Mouse (Mus musculus): Measurements from ENCODE around the gene Csnk1e.
A peak's percentile ranks its signal among the peaks of the same experiment; 100 is the strongest.

Gene Csnk1e

DNA sequence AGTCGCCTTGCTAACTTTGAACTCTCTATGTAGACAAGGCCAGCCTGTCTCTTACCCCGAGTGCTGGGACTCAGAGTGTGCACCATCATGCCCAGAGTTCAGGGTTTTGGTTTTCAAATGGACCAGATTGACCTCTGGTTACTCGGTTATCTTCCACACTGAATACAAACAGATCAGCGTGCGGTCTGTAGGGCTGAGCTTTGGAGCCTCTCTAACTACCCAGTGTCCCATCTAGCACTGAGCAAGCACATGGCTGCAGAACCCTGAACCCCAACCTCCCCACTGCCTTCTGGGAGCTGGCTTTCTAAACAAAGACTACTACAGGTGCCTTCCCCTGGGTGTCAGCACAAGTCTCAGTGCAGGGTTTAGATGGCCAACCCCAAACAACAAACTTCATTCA, 62.8 kb downstream of the Csnk1e start:
- no peak for DNase-seq

DNA sequence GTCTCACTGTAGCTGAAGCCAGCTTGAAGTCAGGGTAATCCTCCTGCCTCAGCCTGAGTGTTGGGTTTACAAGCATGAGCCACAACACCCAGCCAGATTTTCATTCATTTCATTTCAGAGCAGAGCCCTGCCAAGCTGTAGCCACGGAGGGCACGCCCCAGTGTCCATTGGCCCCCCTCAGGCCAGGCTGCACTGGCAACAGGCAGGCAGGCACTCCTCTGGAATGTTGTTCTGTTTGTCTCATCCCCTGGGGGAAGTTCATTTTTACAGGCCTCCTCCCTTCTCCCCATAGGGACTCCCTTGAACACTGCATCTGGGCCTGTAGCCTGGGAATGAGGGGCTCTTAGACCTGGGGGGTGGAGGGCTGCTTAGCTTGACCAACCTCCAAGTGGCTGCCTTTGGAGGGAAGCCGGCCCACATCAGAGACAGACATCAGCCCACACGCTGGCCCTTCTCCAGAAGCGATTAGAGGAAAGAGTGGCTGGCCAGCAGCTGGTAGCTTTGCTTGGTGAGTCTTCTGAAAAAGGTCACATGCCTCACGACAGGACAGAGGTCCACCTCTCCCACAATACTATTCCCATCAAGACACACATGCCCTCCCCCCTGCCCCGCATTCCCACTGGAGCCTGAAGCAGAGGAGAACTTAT, 63.8 kb downstream of the Csnk1e start:
- DNase-seq = peak; percentile 95

GRCm38 (mm10) chr15:79390434-79390833, 64.9 kb downstream of the Csnk1e start:
- peak; percentile 72 for DNase-seq

GRCm38 (mm10) chr15:79388171-79388570, 67.2 kb downstream of the Csnk1e start:
- DNase-seq = no peak

- DNase-seq = no peak
These were observed 67.8 kb downstream of the Csnk1e start for GRCm38 (mm10) chr15:79387611-79388010.

DNA sequence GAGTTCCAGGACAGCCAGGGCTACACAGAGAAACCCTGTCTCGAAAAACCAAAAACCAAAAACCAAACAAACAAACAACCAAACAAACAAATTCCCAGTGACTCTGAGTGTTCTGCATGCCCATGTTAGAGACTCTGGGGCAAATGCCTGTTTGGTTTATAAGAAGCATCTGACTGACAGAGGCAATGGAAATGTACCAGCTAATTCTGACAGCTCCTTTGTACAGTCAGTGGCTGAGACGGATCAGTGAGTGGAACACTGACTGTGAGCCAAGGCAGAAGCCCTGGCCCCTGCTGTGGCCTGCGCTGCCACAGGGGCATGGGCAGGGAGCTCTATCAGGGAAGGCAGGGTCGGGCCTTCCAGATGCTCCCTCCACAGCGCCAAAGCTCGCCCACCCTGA, 68.3 kb downstream of the Csnk1e start:
- no peak for DNase-seq

- peak; percentile 1 for DNase-seq
These were observed 73.7 kb downstream of the Csnk1e start for GRCm38 (mm10) chr15:79381644-79382043.

- DNase-seq = peak; percentile 89
These were observed 74.6 kb downstream of the Csnk1e start for GRCm38 (mm10) chr15:79380468-79381444.

DNA sequence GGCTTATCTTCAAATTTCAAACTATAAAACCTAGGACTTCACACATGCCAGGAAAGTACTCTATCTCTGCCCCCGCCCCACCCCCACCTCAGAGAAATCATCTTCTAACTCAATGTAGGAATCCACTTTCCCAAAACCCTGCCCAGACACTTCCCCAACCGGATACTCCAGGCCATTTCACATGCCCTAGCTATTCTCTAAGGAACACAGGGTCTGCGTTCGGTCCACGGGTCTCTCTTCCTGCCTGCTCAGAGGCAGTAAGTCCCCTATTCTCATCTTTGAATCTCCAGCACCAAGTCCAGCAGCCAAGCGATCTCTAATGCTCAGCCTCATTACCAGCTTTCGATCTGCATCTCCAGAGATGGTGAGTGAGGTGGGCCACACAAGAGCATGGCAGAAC, 75.7 kb downstream of the Csnk1e start:
- DNase-seq = peak; percentile 5

DNA sequence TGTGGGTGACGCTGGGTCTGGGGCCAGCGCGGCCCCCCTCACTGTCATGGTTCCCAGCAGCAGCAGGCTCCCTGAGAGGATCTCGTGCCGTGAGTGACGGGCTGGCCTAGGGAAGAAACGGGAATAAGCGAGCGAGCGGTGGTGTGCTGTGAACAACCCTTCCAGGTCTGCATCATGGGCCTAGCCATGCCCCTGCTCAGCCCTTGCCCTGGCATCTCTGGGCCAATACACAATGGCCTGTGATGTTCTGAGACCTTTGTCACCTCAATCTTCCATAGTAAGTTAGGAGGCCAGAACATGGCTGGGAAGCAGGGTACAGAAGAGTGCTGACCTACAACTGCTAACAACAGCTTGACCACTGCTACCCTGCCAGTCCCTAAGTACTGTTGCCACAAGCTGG, 76.8 kb downstream of the Csnk1e start:
- no peak for DNase-seq

- DNase-seq = peak; percentile 94
These were observed 77.7 kb downstream of the Csnk1e start for GRCm38 (mm10) chr15:79377681-79378080.

- no peak for DNase-seq
These were observed 80.6 kb downstream of the Csnk1e start for GRCm38 (mm10) chr15:79374760-79375159.

- DNase-seq = no peak
These were observed 85.0 kb downstream of the Csnk1e start for GRCm38 (mm10) chr15:79370281-79370843.

GRCm38 (mm10) chr15:79369452-79370280, 85.7 kb downstream of the Csnk1e start:
- no peak for DNase-seq

GRCm38 (mm10) chr15:79368861-79369440, 86.4 kb downstream of the Csnk1e start:
- peak; percentile 83 for DNase-seq

DNA sequence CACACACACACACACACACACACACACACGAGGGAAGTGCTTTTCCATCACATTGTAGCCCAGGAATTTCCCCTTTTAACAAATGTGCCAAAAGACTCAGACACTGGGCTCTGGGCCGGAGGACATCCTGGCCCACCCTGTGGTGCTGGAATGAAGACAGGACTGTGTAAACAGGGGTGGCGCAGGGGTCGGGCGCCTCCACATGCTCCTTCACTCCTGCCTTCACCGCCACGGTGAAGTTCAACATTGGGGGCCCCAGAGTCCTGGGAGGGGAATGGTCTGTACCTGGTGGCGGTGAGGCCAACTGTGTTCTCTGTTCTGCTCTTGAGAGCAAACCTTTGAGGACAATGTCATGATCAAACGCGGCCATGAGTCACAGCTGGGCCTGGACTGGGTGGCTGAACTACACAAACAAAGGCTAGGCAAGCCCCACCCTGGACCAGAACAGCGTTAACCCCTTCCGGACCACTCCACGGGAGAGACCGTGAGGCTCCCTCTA, 87.0 kb downstream of the Csnk1e start:
- DNase-seq = peak; percentile 94
